Mouse (Mus musculus) thymus, postnatal 10 days (tissue): ENCODE measurements around the gene Ptpre.
A peak's percentile ranks its signal among the peaks of the same experiment; 100 is the strongest.
"Not testable (repeated sequence)": the region's sequence is repeated elsewhere in the genome, so short reads cannot be mapped to it uniquely, and the experiment has no call there.

ENCODE experiments used
- DNase-seq, 2 experiments: peaks; one replicate each; pipeline ENCODE4 v3.0.0; 2021; ENCODE audit warnings: low spot score in 2 of 2

The Ptpre gene

GRCm38 (mm10) chr7:135537341-135537901 is at the start of gene Ptpre:
Ptpre (plus strand) TSS chr7:135537481.
- DNase-seq: peak; percentile 25 to 73

- DNase-seq: peak in 1 of 2 experiments; percentile 50
These were observed 49.0 kb upstream of the Ptpre start for GRCm38 (mm10) chr7:135488214-135488810.

GRCm38 (mm10) chr7:135489724-135490499 is 47.4 kb upstream of the Ptpre start:
- no peak for DNase-seq

- DNase-seq: no peak
These were observed 46.8 kb upstream of the Ptpre start for GRCm38 (mm10) chr7:135490500-135490886.

GRCm38 (mm10) chr7:135495303-135495702 is 42.0 kb upstream of the Ptpre start:
- no peak for DNase-seq

GRCm38 (mm10) chr7:135498565-135499186 is 38.6 kb upstream of the Ptpre start:
- no peak for DNase-seq

- no peak for DNase-seq
These were observed 37.9 kb upstream of the Ptpre start for GRCm38 (mm10) chr7:135499403-135499802.

- not testable (repeated sequence) for DNase-seq
These were observed 30.8 kb upstream of the Ptpre start for GRCm38 (mm10) chr7:135506506-135506905.

- no peak for DNase-seq
These were observed 28.7 kb upstream of the Ptpre start for GRCm38 (mm10) chr7:135508602-135509001.

- no peak for DNase-seq
These were observed 28.0 kb upstream of the Ptpre start for GRCm38 (mm10) chr7:135509272-135509671.

GRCm38 (mm10) chr7:135510431-135510830 is 26.9 kb upstream of the Ptpre start:
- peak in 1 of 2 experiments; percentile 2 for DNase-seq

GRCm38 (mm10) chr7:135511723-135512122 is 25.6 kb upstream of the Ptpre start:
- DNase-seq: peak in 1 of 2 experiments; percentile 1

GRCm38 (mm10) chr7:135517191-135517590 is 20.1 kb upstream of the Ptpre start:
- peak in 1 of 2 experiments; percentile 24 for DNase-seq

GRCm38 (mm10) chr7:135520241-135520640 is 17.0 kb upstream of the Ptpre start:
- no peak for DNase-seq

- no peak for DNase-seq
These were observed 15.3 kb upstream of the Ptpre start for GRCm38 (mm10) chr7:135521755-135522512.

GRCm38 (mm10) chr7:135523981-135524380 is 13.3 kb upstream of the Ptpre start:
- no peak for DNase-seq

- no peak for DNase-seq
These were observed 12.8 kb upstream of the Ptpre start for GRCm38 (mm10) chr7:135524424-135524967.

GRCm38 (mm10) chr7:135526574-135527152 is 10.6 kb upstream of the Ptpre start:
- DNase-seq: no peak

GRCm38 (mm10) chr7:135527169-135527568 is 10.1 kb upstream of the Ptpre start:
- no peak for DNase-seq

- DNase-seq: no peak
These were observed 8.8 kb upstream of the Ptpre start, which contains the start of gene Clrn3 for GRCm38 (mm10) chr7:135528515-135528914. Clrn3 (minus strand) TSS chr7:135528654.

- DNase-seq: no peak
These were observed 8.2 kb upstream of the Ptpre start for GRCm38 (mm10) chr7:135529068-135529467.
